Mouse (Mus musculus) embryonic facial prominence, embryonic 14.5 days (tissue): ENCODE data around the gene Tet3. TPM values are rescaled to one million over a fixed set of nuclear protein-coding genes. Genes with fewer than 3 reads are reported as not detected.

Source experiments
- ATAC-seq: fragments of 200-750 bp; cut with Nextera tagmentation; 2 replicates; pipeline ENCODE4 v1.8.0; 2017; ENCODE audit warnings: low read depth, moderate number of reproducible peaks, moderate TSS enrichment
- DNase-seq: peaks from one replicate; pipeline ENCODE4 v3.0.0-alpha.2; 2015; ENCODE audit warnings: low spot score
- H3K27ac ChIP-seq: fragments of 300-500 bp; sonication (generic); replicated peaks from 2 replicates; pipeline ENCODE4 v1.5.1; 2014; ENCODE audit warnings: low read depth, mild to moderate bottlenecking, low read length, moderate library complexity
- H3K27me3 ChIP-seq: fragments of 300-500 bp; sonication (generic); replicated peaks from 2 replicates; pipeline ENCODE4 v1.6.1; 2014; ENCODE audit warnings: low read length; ENCODE audit not compliant: control insufficient read depth, insufficient read depth
- H3K36me3 ChIP-seq: fragments of 300-500 bp; sonication (generic); 2 replicates; pipeline ENCODE4 v1.6.1; 2014; ENCODE audit warnings: low read length, mixed read lengths; ENCODE audit not compliant: control insufficient read depth, insufficient read depth
- H3K4me1 ChIP-seq: fragments of 300-500 bp; sonication (generic); 2 replicates; pipeline ENCODE4 v1.6.1; 2014; ENCODE audit warnings: antibody characterized with exemption, low read length; ENCODE audit not compliant: control insufficient read depth, insufficient read depth
- H3K4me2 ChIP-seq: fragments of 300-500 bp; sonication (generic); 2 replicates; pipeline ENCODE4 v1.6.1; 2014; ENCODE audit warnings: low read depth, mild to moderate bottlenecking, low read length, moderate library complexity, mixed read lengths
- H3K4me3 ChIP-seq: fragments of 300-500 bp; sonication (generic); 2 replicates; pipeline ENCODE4 v1.5.1; 2014; ENCODE audit warnings: low read depth, mild to moderate bottlenecking, low read length
- H3K9ac ChIP-seq: fragments of 300-500 bp; sonication (generic); 2 replicates; pipeline ENCODE4 v1.6.1; 2014; ENCODE audit warnings: low read depth, mild to moderate bottlenecking, low read length, moderate library complexity, mixed read lengths
- H3K9me3 ChIP-seq: fragments of 300-500 bp; sonication (generic); 2 replicates; pipeline ENCODE4 v1.6.1; 2016; ENCODE audit warnings: low read length; ENCODE audit not compliant: control insufficient read depth
- WGBS: fragments of 180-500 bp; shearing (Covaris S2); extraction: QIAGEN DNeasy Blood & Tissue Kit; methylation state at CpG from one replicate; pipeline ENCODE4 v1.1.7; 2014; 5-methylcytosine and 5-hydroxymethylcytosine counted together
- polyA plus RNA-seq: library from polyadenylated mRNA; unstranded; fragments of >200 nt; fragmentation: Nextera tagmentation; extraction: Ambion mirVana; gene quantifications from 2 replicates; pipeline ENCODE4 v1.2.1, GENCODE M21; 2014

The Tet3 gene
- polyA plus RNA-seq, 1 experiment from 2014 or later, result 37.3 TPM

DNA sequence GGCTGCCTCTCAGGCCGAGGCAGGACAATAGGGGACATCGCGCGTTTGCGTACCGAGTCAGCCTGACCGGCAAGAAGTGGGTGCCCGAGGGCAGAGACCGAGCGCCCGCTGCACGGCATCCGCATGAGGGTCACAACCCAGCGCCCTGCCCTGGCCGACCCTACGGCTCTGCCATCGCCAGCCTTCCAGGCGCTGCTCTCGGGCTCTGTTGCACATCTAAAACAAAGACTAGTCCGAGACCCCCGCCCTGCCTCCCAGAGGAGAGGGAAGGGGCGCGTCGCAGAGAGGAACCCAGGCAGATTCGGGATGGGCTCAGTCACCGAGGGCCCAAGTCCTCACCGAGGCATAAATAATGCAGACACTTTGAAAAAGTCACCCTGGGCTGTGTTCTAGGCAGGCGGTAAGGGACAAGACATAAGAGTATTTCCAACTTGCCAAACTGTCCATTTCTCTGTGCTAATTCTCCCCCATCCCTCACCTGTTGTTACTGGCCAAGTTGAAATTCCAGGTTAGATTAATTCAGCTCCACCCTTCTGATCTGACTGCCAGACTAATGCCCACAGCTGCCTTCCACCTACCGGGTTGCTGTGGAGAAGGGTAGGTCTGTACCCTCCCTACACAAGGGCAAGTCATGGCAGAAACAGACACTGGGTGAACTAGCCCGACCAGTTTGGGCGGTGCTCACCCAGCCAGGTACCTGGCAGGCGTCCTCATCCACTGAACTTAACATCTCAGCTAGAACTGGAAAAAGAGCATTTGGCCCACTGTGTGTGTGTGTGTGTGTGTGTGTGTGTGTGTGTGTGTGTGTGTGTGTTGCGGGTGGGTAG lies 1.7 kb downstream of the Tet3 start:
- peak; percentile 84 for ATAC-seq
- H3K27ac ChIP-seq, result peak overlapping the region; percentile 90
- H3K27me3 ChIP-seq, result no peaks in the 10 kb centered on the region
- no peaks in the 10 kb centered on the region for H3K9me3 ChIP-seq
- peaks cover 34% of the 10 kb centered on the region for H3K4me1 ChIP-seq
- H3K4me3 ChIP-seq, result peak overlapping the region; percentile 82
- H3K36me3 ChIP-seq, result no peaks in the 10 kb centered on the region
- H3K9ac ChIP-seq, result peak overlapping the region; percentile 94
- peak overlapping the region; percentile 86 for H3K4me2 ChIP-seq
- peak; percentile 88 for DNase-seq
- 3% methylated on average over 30 of the region's 33 CpGs for WGBS

GRCm38 (mm10) chr6:83456131-83456983 lies 2.5 kb downstream of the Tet3 start:
- Histone ChIP-seq H3K4me3 (peak overlapping the region; percentile 82), H3K36me3 (no peaks in the 10 kb centered on the region), H3K27me3 (no peaks in the 10 kb centered on the region), H3K4me1 (peaks cover 42% of the 10 kb centered on the region), H3K27ac (peak overlapping the region; percentile 90), H3K9ac (peak overlapping the region; percentile 94), H3K4me2 (peak overlapping the region; percentile 86), H3K9me3 (no peaks in the 10 kb centered on the region)
- DNase-seq (peak; percentile 86), ATAC-seq (peak; percentile 66)
- WGBS, result 0% methylated on average over 15 of the region's 105 CpGs

DNA sequence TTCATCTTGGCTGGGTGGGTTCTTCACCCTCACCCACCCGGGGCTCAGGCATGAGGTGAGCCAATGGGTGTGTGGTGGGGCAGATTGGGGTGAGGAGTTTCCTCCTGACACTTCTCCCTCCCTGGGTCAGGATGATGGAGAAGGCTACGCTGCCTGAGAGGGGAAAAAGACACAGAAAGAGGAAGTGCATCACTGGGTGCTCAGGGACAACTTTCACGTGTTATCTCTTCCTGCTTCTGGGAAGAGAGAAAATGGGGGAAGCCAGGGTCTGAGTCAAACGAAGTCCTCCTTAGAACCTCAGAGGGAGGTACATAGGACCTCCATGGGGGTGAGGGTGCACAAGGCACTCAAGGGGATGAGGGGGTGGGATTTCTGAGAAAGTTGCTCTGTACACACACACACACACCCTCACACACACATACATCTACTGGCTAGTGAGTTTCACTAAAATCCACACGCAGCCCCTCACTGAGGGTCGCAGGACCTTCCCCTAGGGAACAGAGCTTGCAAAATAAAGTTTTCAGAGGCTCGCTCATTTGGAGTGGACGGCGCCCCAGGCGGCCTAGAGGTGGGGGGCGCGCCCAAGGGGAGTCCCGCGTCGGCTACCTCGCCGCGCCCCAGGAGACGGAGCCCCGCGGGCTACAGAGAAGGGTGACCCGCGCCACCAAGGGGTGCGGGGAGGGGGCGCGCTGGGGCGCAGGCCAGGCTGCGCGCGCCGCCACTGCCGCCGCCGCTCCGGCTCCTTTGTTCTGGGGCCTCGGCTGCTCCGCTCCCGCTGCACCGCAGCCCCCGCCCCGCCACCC lies 3.4 kb downstream of the Tet3 start:
- Histone ChIP-seq H3K9ac (peak overlapping the region; percentile 94), H3K27ac (peak overlapping the region; percentile 90), H3K27me3 (no peaks in the 10 kb centered on the region), H3K9me3 (no peaks in the 10 kb centered on the region), H3K4me3 (peak overlapping the region; percentile 82), H3K36me3 (no peaks in the 10 kb centered on the region), H3K4me1 (peaks cover 50% of the 10 kb centered on the region), H3K4me2 (peak overlapping the region; percentile 86)
- WGBS, result under 1% methylated on average over 24 of the region's 41 CpGs
- peak; percentile 39 for DNase-seq
- peak; percentile 17; the same call in 1 of the 2 replicates for ATAC-seq

- Histone ChIP-seq H3K4me3 (peak overlapping the region; percentile 82), H3K4me2 (peak overlapping the region; percentile 86), H3K36me3 (no peaks in the 10 kb centered on the region), H3K9me3 (no peaks in the 10 kb centered on the region), H3K4me1 (peaks cover 54% of the 10 kb centered on the region), H3K27ac (no peak overlapping the region; the same call in 1 of the 2 replicates), H3K9ac (peak overlapping the region; percentile 94), H3K27me3 (no peaks in the 10 kb centered on the region)
- 19% methylated on average over 11 of the region's 11 CpGs for WGBS
- ATAC-seq (no peak), DNase-seq (peak; percentile 61)
Measured at GRCm38 (mm10) chr6:83453706-83454105, 5.2 kb downstream of the Tet3 start.

DNA sequence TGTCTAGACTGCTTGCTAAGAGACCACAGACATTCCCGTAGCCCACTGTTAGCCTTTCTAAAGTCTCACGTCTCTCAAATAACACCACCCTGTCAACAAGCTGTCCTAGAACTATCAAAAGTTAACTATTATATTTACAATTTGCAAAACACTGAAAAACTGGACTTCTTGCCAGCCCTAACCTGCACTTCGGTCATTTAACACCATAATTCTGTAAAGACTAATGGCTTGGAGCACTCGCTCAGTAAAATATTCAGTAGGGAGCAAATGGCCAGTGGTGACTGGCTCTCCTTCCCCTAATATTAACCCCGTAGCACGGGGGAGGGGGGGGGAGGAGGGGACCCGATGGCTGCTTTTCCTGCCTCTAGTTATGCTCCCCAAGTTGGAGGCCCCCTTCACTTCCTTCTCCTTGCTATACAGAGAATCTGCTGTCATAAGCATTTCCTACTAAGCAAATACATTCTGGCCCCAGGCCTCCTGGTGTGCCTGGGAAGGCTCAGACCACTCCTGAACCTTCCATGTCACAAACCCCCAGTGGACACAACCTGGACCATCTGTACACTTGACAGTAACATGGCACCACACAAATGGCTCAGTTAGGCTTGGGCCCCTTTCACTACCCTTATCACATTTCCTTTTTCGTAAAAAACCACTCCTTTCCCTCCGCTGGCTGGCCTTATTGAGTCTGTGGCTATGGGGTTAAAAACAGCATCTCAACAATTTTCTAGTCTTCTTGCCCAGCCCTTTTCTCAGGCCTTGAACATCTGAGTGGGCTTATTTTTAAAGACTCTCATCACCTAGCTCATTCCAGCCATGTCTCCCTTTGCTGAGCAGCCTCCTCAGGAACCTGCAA lies 8.2 kb downstream of the Tet3 start:
- Histone ChIP-seq H3K9me3 (no peaks in the 10 kb centered on the region), H3K36me3 (0 out of 2 replicates have a peak, but pooled peaks cover 14% of the 10 kb centered on the region), H3K27me3 (no peaks in the 10 kb centered on the region), H3K4me3 (no peak overlapping the region), H3K4me1 (peaks cover 50% of the 10 kb centered on the region), H3K4me2 (no peak overlapping the region), H3K27ac (no peak overlapping the region), H3K9ac (peak overlapping the region; percentile 9; the same call in 1 of the 2 replicates)
- DNase-seq, result no peak
- no peak for ATAC-seq
- WGBS, result 64% methylated on average over 9 of the region's 9 CpGs

GRCm38 (mm10) chr6:83449440-83449839 lies 9.4 kb downstream of the Tet3 start:
- Histone ChIP-seq H3K27me3 (no peaks in the 10 kb centered on the region), H3K27ac (no peak overlapping the region), H3K9ac (no peak overlapping the region), H3K4me1 (peaks cover 45% of the 10 kb centered on the region), H3K4me2 (no peak overlapping the region), H3K36me3 (0 out of 2 replicates have a peak, but pooled peaks cover 23% of the 10 kb centered on the region), H3K4me3 (no peak overlapping the region), H3K9me3 (no peaks in the 10 kb centered on the region)
- 71% methylated on average over 3 of the region's 3 CpGs for WGBS
- DNase-seq (no peak), ATAC-seq (no peak)

- H3K9me3 ChIP-seq, result no peaks in the 10 kb centered on the region
- H3K4me2 ChIP-seq, result no peak overlapping the region
- H3K4me1 ChIP-seq, result peaks cover 45% of the 10 kb centered on the region
- no peak for DNase-seq
- no peaks in the 10 kb centered on the region for H3K27me3 ChIP-seq
- 71% methylated on average over 4 of the region's 4 CpGs for WGBS
- no peak for ATAC-seq
- H3K9ac ChIP-seq, result no peak overlapping the region
- no peak overlapping the region for H3K4me3 ChIP-seq
- H3K27ac ChIP-seq, result no peak overlapping the region
- H3K36me3 ChIP-seq, result 0 out of 2 replicates have a peak, but pooled peaks cover 24% of the 10 kb centered on the region
Measured at GRCm38 (mm10) chr6:83448911-83449310, 10.0 kb downstream of the Tet3 start.
